Mouse (Mus musculus): ENCODE measurements around the gene Pdhb.

Gene Pdhb

GRCm38 (mm10) chr14:8191331-8191965, 18.6 kb upstream of the Pdhb start:
- in situ Hi-C loops (cut with MboI, MseI), result no loop called here

- in situ Hi-C loops (cut with MboI, MseI), result no loop called here
Observed at GRCm38 (mm10) chr14:8190556-8190955, 17.7 kb upstream of the Pdhb start.

- in situ Hi-C loops (cut with MboI, MseI), result no loop called here
Observed at GRCm38 (mm10) chr14:8186278-8187045, 13.6 kb upstream of the Pdhb start.

- in situ Hi-C loops (cut with MboI, MseI), result no loop called here
Observed at GRCm38 (mm10) chr14:8183330-8183729, 10.5 kb upstream of the Pdhb start.

- in situ Hi-C loops (cut with MboI, MseI), result no loop called here
Observed at GRCm38 (mm10) chr14:8180371-8181035, 7.7 kb upstream of the Pdhb start.

GRCm38 (mm10) chr14:8176251-8176650, 3.4 kb upstream of the Pdhb start:
- in situ Hi-C loops (cut with MboI, MseI), result no loop called here

GRCm38 (mm10) chr14:8174634-8175033, 1.8 kb upstream of the Pdhb start:
- in situ Hi-C loops (cut with MboI, MseI), result loop anchor here (5.0 kb wide), 2 partner anchors 33 to 187 kb away; no protein-coding TSS in a partner anchor

GRCm38 (mm10) chr14:8173542-8174250, 871 bp upstream of the Pdhb start:
- in situ Hi-C loops (cut with MboI, MseI), result loop anchor here (5.0 kb wide), 2 partner anchors 34 to 186 kb away; no protein-coding TSS in a partner anchor

- in situ Hi-C loops (cut with MboI, MseI), result no loop called here
Observed at GRCm38 (mm10) chr14:8164463-8164862, 8.4 kb downstream of the Pdhb start.

GRCm38 (mm10) chr14:8161777-8162176, 11.0 kb downstream of the Pdhb start:
- in situ Hi-C loops (cut with MboI, MseI), result no loop called here

- in situ Hi-C loops (cut with MboI, MseI), result no loop called here
Observed at GRCm38 (mm10) chr14:8159141-8159540, 13.7 kb downstream of the Pdhb start.

GRCm38 (mm10) chr14:8158721-8159120, 14.1 kb downstream of the Pdhb start:
- in situ Hi-C loops (cut with MboI, MseI), result no loop called here

- in situ Hi-C loops (cut with MboI, MseI), result no loop called here
Observed at GRCm38 (mm10) chr14:8156947-8157346, 15.9 kb downstream of the Pdhb start.

GRCm38 (mm10) chr14:8154072-8154471, 18.8 kb downstream of the Pdhb start:
- in situ Hi-C loops (cut with MboI, MseI), result loop anchor here (5.0 kb wide), 1 partner anchor 52 kb away; no protein-coding TSS in a partner anchor

GRCm38 (mm10) chr14:8151757-8152156, 21.1 kb downstream of the Pdhb start:
- in situ Hi-C loops (cut with MboI, MseI), result loop anchor here (5.0 kb wide), 1 partner anchor 49 kb away; no protein-coding TSS in a partner anchor

GRCm38 (mm10) chr14:8148842-8149241, 24.0 kb downstream of the Pdhb start:
- in situ Hi-C loops (cut with MboI, MseI), result loop anchor here (25.0 kb wide), 1 partner anchor 863 kb away; no protein-coding TSS in a partner anchor

GRCm38 (mm10) chr14:8146611-8147223, 26.1 kb downstream of the Pdhb start:
- in situ Hi-C loops (cut with MboI, MseI), result loop anchor here (25.0 kb wide), 1 partner anchor 866 kb away; no protein-coding TSS in a partner anchor

GRCm38 (mm10) chr14:8145594-8146558, 26.9 kb downstream of the Pdhb start:
- in situ Hi-C loops (cut with MboI, MseI), result loop anchor here (25.0 kb wide), 1 partner anchor 866 kb away; no protein-coding TSS in a partner anchor

- in situ Hi-C loops (cut with MboI, MseI), result loop anchor here (25.0 kb wide), 1 partner anchor 871 kb away; no protein-coding TSS in a partner anchor
Observed at GRCm38 (mm10) chr14:8141131-8141530, 31.7 kb downstream of the Pdhb start.

Measured in T-helper 1 cell (primary cell).